Mouse (Mus musculus) forebrain, embryonic 15.5 days (tissue): ENCODE results near the gene Gpr61. TPM values are rescaled to one million over a fixed set of nuclear protein-coding genes. Genes with fewer than 3 reads are reported as not detected.

ENCODE experiments used
- ATAC-seq: fragments of 200-750 bp; cut with Nextera tagmentation; replicated peaks from 2 replicates; pipeline ENCODE4 v1.8.0; 2017; ENCODE audit warnings: mild to moderate bottlenecking, moderate TSS enrichment, moderate library complexity
- H3K27ac ChIP-seq: fragments of 300-500 bp; sonication (generic); replicated peaks from 2 replicates; pipeline ENCODE4 v1.5.1; 2015; ENCODE audit warnings: mild to moderate bottlenecking, inconsistent platforms
- H3K27me3 ChIP-seq: fragments of 300-500 bp; sonication (generic); 2 replicates; pipeline ENCODE4 v1.6.1; 2015; ENCODE audit warnings: inconsistent platforms
- H3K36me3 ChIP-seq: fragments of 300-500 bp; sonication (generic); 2 replicates; pipeline ENCODE4 v1.6.1; 2015; ENCODE audit warnings: mild to moderate bottlenecking, inconsistent platforms
- H3K4me1 ChIP-seq: fragments of 300-500 bp; sonication (generic); 2 replicates; pipeline ENCODE4 v1.6.1; 2015; ENCODE audit warnings: inconsistent platforms
- H3K4me2 ChIP-seq: fragments of 300-500 bp; sonication (generic); replicated peaks from 2 replicates; pipeline ENCODE4 v1.6.1; 2015; ENCODE audit warnings: mild to moderate bottlenecking, inconsistent platforms
- H3K4me3 ChIP-seq: fragments of 300-500 bp; sonication (generic); 2 replicates; pipeline ENCODE4 v1.5.1; 2015; ENCODE audit warnings: mild to moderate bottlenecking, inconsistent platforms
- H3K9ac ChIP-seq: fragments of 300-500 bp; sonication (generic); replicated peaks from 2 replicates; pipeline ENCODE4 v1.6.1; 2015; ENCODE audit warnings: mild to moderate bottlenecking, inconsistent platforms
- H3K9me3 ChIP-seq: fragments of 300-500 bp; sonication (generic); 2 replicates; pipeline ENCODE4 v1.6.1; 2016; ENCODE audit warnings: inconsistent platforms
- WGBS: fragments of 180-500 bp; shearing (Covaris S2); methylation state at CpG from one replicate; pipeline ENCODE4 v1.1.7; 2015; ENCODE audit warnings: mixed read lengths; 5-methylcytosine and 5-hydroxymethylcytosine counted together
- polyA plus RNA-seq: library from polyadenylated mRNA; unstranded; fragments of >200 nt; fragmentation: Nextera tagmentation; extraction: Ambion mirVana; gene quantifications from 2 replicates; pipeline ENCODE4 v1.2.1, GENCODE M21; 2015

Gene Gpr61
- 1.9 and 2.2 TPM in 2 replicates for polyA plus RNA-seq

GRCm38 (mm10) chr3:108154656-108155055 is at the start of gene Gpr61:
TSS of gene Gpr61 (minus strand) at chr3:108154882.
- Histone ChIP-seq H3K4me2 (peak within 1 kb of the TSS; percentile 20), H3K36me3 (no peaks in the 10 kb centered on the region), H3K4me1 (peaks cover 10% of the 10 kb centered on the region), H3K27ac (0 out of 2 replicates have a peak within 1 kb of the TSS, but pooled peaks have one; percentile 11), H3K27me3 (no peaks in the 10 kb centered on the region), H3K4me3 (peak within 1 kb of the TSS; percentile 28), H3K9me3 (no peaks in the 10 kb centered on the region), H3K9ac (0 out of 2 replicates have a peak within 1 kb of the TSS, but pooled peaks have one; percentile 11)
- WGBS: 41% methylated on average over 4 of the region's 4 CpGs
- peak; percentile 39; the same call in 1 of the 2 replicates for ATAC-seq

DNA sequence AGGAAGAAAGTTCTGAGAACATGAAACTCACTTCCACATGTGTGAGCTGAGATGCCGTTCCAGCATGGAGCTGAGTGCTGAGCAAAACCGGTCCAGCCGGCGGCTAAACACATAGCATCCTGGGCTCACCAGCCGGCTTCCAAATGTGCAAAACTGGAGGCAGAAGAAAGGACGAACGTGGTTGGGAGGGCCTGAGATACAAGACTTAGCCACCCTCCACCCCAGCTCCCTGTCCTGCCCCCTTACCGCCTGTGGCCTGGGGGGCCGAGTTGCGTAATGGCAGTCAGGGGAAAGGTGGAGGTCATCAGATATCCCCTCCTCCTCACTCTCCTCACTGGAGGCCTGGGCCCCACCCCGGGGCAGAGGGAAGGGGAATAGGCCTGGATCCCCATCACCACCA is 49.8 kb upstream of the Gpr61 start:
- Histone ChIP-seq H3K36me3 (peaks cover 40% of the 10 kb centered on the region), H3K27me3 (no peaks in the 10 kb centered on the region), H3K9ac (no peak overlapping the region), H3K4me2 (no peak overlapping the region), H3K27ac (no peak overlapping the region), H3K4me1 (peaks cover 53% of the 10 kb centered on the region), H3K9me3 (no peaks in the 10 kb centered on the region), H3K4me3 (no peak overlapping the region)
- no peak for ATAC-seq
- 86% methylated on average over 11 of the region's 11 CpGs for WGBS

- peaks cover 46% of the 10 kb centered on the region for H3K4me1 ChIP-seq
- no peaks in the 10 kb centered on the region for H3K9me3 ChIP-seq
- H3K36me3 ChIP-seq: peaks cover 44% of the 10 kb centered on the region
- H3K4me3 ChIP-seq: no peak overlapping the region
- no peak for ATAC-seq
- H3K27ac ChIP-seq: no peak overlapping the region
- WGBS: 83% methylated on average over 11 of the region's 11 CpGs
- H3K27me3 ChIP-seq: no peaks in the 10 kb centered on the region
- no peak overlapping the region for H3K9ac ChIP-seq
- no peak overlapping the region for H3K4me2 ChIP-seq
Observed at GRCm38 (mm10) chr3:108203621-108204325, 49.1 kb upstream of the Gpr61 start.

DNA sequence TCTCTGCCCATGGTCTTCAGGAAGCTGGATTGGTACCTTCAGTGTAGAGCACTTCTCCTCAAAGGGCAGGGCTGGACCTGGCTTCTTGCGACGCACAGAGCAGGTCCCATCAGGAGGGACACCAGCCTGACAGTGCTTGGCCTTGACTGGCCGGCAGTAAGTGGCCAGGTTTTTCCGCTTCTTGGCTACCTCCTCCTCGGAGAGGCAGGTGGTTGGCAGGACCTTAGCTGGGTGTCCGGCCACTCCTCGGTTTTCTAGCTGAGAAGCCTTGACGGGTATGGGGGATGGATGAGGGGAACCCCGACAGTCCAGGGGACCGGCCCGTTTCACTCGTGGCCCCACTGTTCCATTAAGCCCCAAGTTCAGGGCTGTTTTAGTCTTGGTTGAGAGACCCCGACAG is 48.5 kb upstream of the Gpr61 start:
- peaks cover 46% of the 10 kb centered on the region for H3K36me3 ChIP-seq

DNA sequence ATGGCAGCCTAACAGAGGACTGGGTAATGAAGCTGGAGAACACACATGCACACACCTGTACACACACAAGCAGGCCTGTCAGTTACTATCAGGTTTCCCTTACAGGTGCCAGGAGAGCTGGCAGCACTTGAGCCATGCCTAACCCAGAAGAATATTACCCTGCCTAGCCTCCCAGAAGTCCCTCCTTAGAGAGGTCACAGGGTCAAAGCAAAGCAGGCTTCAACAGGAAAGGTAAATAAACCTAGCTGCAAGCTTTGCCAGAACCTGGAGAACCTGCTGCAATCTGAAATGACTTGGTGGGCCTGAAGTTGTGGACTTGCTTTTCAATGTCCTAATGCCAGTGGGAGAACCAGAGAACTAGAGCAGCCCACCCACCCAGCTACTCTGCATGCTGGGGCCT is 47.8 kb upstream of the Gpr61 start:
- Histone ChIP-seq H3K4me2 (no peak overlapping the region), H3K27ac (no peak overlapping the region), H3K9ac (no peak overlapping the region), H3K36me3 (peaks cover 46% of the 10 kb centered on the region), H3K4me3 (no peak overlapping the region), H3K4me1 (peaks cover 37% of the 10 kb centered on the region), H3K27me3 (no peaks in the 10 kb centered on the region), H3K9me3 (no peaks in the 10 kb centered on the region)
- ATAC-seq: no peak

More for the DNA sequence above, 48.5 kb upstream of the Gpr61 start:
- H3K4me1 ChIP-seq: peaks cover 40% of the 10 kb centered on the region
- H3K27ac ChIP-seq: no peak overlapping the region
- 94% methylated on average over 13 of the region's 13 CpGs for WGBS
- no peaks in the 10 kb centered on the region for H3K9me3 ChIP-seq
- H3K27me3 ChIP-seq: no peaks in the 10 kb centered on the region
- H3K4me3 ChIP-seq: no peak overlapping the region
- H3K4me2 ChIP-seq: no peak overlapping the region
- no peak for ATAC-seq
- no peak overlapping the region for H3K9ac ChIP-seq

DNA sequence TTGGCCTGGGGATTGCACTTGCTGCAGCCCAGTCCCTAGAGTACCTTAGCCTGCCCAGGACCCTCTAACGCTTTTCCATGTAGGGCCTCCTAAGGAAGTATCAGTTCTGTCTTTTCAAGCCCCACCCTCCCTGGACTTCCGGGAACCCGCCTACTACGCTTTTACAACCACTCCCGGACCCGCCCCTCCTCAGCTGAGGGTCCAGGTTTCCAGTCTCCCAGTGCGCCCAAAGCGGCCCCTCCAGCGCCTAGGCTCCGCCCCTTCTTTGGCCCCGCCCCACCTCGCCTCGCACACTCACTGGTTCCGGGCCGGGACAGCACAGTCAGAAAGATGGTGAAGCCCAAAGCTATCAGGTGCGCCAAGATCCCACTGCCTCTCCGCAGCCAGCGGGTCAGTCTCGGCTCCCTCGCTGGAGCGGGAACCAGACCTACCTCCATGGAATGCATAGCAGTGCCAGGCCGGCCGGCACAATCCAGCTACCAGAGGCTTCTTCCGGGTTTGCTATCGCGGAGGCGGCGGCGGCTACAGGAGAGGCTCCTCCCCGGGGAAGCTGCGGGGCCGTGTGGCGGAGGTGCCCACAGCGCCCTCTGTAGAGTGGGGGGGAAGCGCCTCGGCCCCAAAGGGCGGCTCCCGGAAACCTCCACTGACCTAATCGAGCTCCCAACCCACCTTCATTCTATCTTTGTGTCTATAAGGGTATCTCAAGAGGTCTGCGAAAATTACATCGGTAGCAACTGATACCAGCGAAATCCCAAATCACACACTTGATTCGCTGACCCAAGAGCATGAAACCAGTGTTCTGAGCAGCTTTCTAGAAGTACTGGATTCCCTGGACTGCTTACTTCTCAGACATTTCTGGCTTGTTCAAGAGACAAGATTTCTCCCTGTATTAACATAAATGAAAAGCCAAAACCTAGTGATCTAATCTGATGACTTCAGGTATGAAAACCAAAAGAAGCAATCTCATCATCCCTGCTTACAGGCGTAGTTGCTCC is 45.9 kb upstream of the Gpr61 start, which contains the start of gene Cyb561d1:
Gene Cyb561d1, minus strand, starts transcription at position 884 of the 995 bp plus-strand sequence.
- peak within 1 kb of the TSS; percentile 60 for H3K4me3 ChIP-seq
- H3K36me3 ChIP-seq: peaks cover 35% of the 10 kb centered on the region
- H3K4me2 ChIP-seq: peak within 1 kb of the TSS; percentile 67
- peaks cover 46% of the 10 kb centered on the region for H3K4me1 ChIP-seq
- H3K27ac ChIP-seq: peak within 1 kb of the TSS; percentile 82
- no peaks in the 10 kb centered on the region for H3K27me3 ChIP-seq
- H3K9ac ChIP-seq: peak within 1 kb of the TSS; percentile 63
- WGBS: 2% methylated on average over 44 of the region's 44 CpGs
- no peaks in the 10 kb centered on the region for H3K9me3 ChIP-seq
- peak; percentile 88 for ATAC-seq

DNA sequence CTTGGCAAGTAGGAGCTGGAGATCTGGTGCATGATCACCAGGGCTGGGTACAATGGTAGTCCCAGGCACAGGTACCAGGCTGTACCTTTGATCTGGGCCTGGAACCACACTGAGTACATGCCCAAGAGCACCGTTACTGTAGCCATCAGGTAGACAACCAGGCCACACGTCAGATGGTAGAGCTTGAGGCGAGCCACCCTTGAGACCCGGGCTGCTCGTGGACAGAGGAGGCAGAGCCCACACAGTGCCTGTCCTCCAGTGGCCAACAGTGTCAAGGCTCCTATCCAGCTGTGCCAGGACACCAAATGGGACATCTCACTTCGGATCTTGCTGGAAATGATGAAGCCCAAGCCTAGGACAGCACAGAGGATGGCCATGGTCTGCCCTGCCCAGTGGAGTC is 44.5 kb upstream of the Gpr61 start:
- H3K9ac ChIP-seq: no peak overlapping the region
- H3K27me3 ChIP-seq: no peaks in the 10 kb centered on the region
- no peak overlapping the region for H3K27ac ChIP-seq
- no peak overlapping the region for H3K4me3 ChIP-seq
- no peak overlapping the region for H3K4me2 ChIP-seq
- 95% methylated on average over 6 of the region's 6 CpGs for WGBS
- H3K9me3 ChIP-seq: no peaks in the 10 kb centered on the region
- no peak for ATAC-seq
- peaks cover 21% of the 10 kb centered on the region for H3K36me3 ChIP-seq
- H3K4me1 ChIP-seq: peaks cover 49% of the 10 kb centered on the region

GRCm38 (mm10) chr3:108197066-108197497 is 42.4 kb upstream of the Gpr61 start:
- no peaks in the 10 kb centered on the region for H3K27me3 ChIP-seq
- 15% methylated on average over 14 of the region's 14 CpGs for WGBS
- peak overlapping the region; percentile 10; the same call in 1 of the 2 replicates for H3K4me3 ChIP-seq
- no peaks in the 10 kb centered on the region for H3K9me3 ChIP-seq
- H3K4me2 ChIP-seq: peak overlapping the region; percentile 31
- no peak; the same call in 1 of the 2 replicates for ATAC-seq
- H3K36me3 ChIP-seq: peaks cover 12% of the 10 kb centered on the region
- H3K4me1 ChIP-seq: peaks cover 48% of the 10 kb centered on the region
- H3K9ac ChIP-seq: peak overlapping the region; percentile 33
- peak overlapping the region; percentile 72 for H3K27ac ChIP-seq

- peak; percentile 21 for ATAC-seq
- no peak overlapping the region for H3K9ac ChIP-seq
- WGBS: 61% methylated on average over 7 of the region's 7 CpGs
- peak overlapping the region; percentile 72 for H3K27ac ChIP-seq
- H3K4me2 ChIP-seq: no peak overlapping the region
- H3K36me3 ChIP-seq: peaks cover 10% of the 10 kb centered on the region; the same call in 1 of the 2 replicates
- no peaks in the 10 kb centered on the region for H3K27me3 ChIP-seq
- no peak overlapping the region for H3K4me3 ChIP-seq
- H3K4me1 ChIP-seq: peaks cover 41% of the 10 kb centered on the region
- no peaks in the 10 kb centered on the region for H3K9me3 ChIP-seq
Observed at GRCm38 (mm10) chr3:108195941-108196590, 41.4 kb upstream of the Gpr61 start.

DNA sequence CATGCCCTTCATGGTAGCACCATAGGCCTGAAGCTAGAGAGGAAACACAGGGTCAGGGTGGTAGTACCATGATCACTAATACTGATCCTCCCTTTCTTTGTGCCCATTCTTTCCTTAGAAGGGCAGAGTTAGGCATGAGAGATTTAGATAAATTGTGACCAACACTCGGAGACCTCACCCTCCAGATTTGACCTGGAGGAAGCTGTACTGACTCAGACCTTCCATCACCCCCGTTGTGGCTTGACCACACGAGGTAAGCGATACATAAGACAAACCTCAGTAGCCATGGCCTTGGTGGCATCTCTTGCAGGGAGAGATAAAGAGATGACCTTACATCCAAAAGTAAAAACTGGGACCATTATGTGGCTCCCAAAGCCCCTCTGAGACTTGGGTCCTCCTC is 40.6 kb upstream of the Gpr61 start:
- 90% methylated on average over 4 of the region's 4 CpGs for WGBS
- Histone ChIP-seq H3K4me1 (peaks cover 33% of the 10 kb centered on the region), H3K27ac (peak overlapping the region; percentile 72), H3K4me2 (no peak overlapping the region), H3K4me3 (no peak overlapping the region), H3K27me3 (no peaks in the 10 kb centered on the region), H3K9ac (no peak overlapping the region), H3K9me3 (no peaks in the 10 kb centered on the region), H3K36me3 (peaks cover 11% of the 10 kb centered on the region; the same call in 1 of the 2 replicates)
- ATAC-seq: no peak

DNA sequence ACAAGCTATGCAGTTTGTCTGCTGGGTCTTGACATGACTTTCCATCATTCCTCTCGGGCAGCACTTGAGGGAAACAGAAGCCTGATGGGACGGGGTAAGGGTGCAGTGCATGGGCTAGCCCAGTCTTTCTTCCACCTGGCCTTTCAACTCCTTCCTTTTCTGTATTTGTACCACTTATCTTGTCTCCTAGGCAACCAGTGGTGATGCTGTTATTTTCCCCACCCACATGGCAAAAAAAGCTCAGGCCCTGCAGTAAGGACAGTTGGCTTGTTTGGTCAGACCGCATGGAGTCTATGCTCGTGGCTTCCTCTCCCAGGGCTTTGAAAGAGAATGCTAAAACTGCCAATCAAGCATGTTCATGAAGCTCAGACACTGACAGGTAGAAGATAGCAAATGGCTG is 39.0 kb upstream of the Gpr61 start:
- ATAC-seq: no peak
- Histone ChIP-seq H3K27me3 (no peaks in the 10 kb centered on the region), H3K4me2 (no peak overlapping the region), H3K4me3 (no peak overlapping the region), H3K27ac (no peak overlapping the region), H3K9me3 (no peaks in the 10 kb centered on the region), H3K4me1 (peaks cover 40% of the 10 kb centered on the region), H3K36me3 (peaks cover 10% of the 10 kb centered on the region; the same call in 1 of the 2 replicates), H3K9ac (no peak overlapping the region)
- 86% methylated on average over 4 of the region's 4 CpGs for whole genome bisulfite sequencing
